Mouse (Mus musculus) MEL (cell line): ENCODE measurements around the gene Sema3f.

Experiments used
- ETS1 ChIP-seq: IDR thresholded peaks from 2 replicates; pipeline ENCODE4 v1.6.1; 2012; ENCODE audit warnings: low read depth, mild to moderate bottlenecking, inconsistent platforms, low read length, improper control_type of control experiment, moderate library complexity
- HCFC1 ChIP-seq: IDR thresholded peaks from 2 replicates; pipeline ENCODE4 v1.6.1; 2012; ENCODE audit warnings: low read depth, mild to moderate bottlenecking, inconsistent platforms, low read length, improper control_type of control experiment, moderate library complexity

- TF ChIP-seq HCFC1 (no peak), ETS1 (no peak)
These were observed 73.2 kb downstream of the Sema3f start for GRCm38 (mm10) chr9:107637070-107637469.
